Mouse (Mus musculus) heart, adult 8-10 months (tissue): ENCODE measurements around the gene Tnrc6c. TPM values are rescaled to one million over a fixed set of nuclear protein-coding genes. Genes with fewer than 3 reads are reported as not detected.

Experiments
- DNase-seq: peaks from one replicate; pipeline ENCODE4 v3.0.0; 2022; ENCODE audit warnings: low spot score
- total RNA-seq, 4 experiments: library from RNA; stranded (reverse); gene quantifications; 2 replicates each; pipeline ENCODE4 v1.2.4; 2022

Gene Tnrc6c
- total RNA-seq, 4 experiments from 2014 or later = 27.0 to 32.1 (median 29.7) TPM

DNA sequence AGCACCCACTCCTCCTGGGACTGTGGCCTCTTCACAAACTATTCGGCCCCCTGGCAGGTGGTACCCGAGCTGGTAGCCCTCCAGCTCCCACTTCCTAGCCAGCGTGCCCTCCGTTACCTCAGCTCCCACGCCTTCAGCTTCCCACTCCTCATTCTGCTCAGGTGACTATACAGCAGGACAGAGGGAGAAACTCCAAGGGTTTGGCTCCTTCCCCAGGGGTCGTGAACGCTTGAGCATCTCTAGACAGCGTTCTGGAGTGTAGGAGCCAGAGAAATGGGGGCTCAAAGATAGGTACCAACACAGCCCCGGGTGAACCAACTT is 137.3 kb downstream of the Tnrc6c start:
- DNase-seq = no peak

DNA sequence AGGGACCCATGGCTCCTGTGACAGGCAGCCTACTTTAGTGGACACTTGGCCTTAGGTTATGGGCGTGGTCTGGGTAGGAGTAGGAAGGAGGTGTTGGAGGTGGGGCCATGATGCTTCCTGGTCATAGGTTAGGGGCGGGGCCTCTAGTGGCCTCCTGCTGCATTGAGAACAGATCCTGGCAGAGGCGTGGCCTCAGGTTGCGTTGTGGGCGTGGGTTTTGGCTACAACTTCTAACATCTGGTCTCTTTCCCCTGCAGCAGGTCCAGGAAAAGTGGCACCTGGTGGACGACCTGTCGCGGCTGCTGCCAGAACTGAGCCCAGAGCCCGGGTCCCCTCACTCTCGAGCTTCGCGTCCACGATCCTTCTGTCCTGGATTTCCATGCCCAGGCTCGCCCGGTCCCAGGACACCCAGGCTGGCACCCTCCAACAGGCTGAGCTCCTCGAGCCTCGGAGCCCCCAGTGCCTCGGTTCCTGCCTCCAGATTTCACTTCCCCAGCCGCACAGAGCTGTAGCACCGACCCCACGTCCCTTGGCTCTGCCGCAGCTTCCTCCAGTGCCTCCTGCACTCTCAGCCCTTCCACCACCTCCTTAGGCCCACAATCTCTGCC is 138.3 kb downstream of the Tnrc6c start:
- no peak for DNase-seq

DNA sequence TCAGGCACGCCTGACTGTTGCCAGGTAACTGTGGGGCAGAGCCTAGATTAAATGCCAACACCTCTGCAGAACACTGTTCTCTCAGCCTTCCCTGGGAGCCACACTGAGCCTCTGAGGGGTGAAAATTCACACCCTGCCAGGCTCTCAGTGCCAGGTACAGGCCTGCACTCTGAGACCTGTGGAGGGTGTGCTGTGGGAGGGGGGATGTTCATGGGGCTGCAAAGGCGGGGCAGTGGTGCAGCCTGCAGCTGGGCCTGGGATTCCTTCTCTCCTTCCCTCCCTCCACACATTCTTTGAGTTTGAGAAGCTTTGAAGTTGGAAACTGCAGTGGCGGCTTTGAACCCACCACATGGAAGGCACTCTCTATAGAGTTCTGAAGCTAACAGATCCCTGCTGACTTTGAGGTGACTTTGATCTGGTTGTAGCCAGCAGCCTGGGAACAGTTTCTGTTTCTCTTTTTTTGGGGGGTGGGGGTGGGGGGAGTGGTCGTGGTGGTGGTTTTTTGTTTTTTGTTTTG is 140.0 kb downstream of the Tnrc6c start:
- DNase-seq = no peak

DNA sequence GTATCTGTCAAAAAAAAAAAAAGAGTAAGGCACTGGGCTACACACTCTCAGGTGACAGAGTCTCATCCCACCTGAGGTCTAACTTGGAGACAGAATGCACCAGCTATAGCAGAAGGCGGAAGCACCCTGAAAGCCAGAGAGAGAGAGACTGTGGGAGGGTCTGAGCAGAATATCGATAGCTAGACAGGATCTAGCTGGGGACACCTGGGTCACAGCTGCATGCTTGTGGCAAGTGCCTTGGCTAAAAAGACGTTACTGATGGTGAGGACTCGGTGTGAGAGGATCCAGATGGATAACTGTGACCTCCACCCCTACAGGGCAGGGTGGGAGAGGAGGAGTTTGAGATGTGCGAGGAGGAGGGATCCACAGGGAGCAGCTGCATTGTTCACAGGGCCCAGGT is 142.9 kb downstream of the Tnrc6c start:
- no peak for DNase-seq

DNA sequence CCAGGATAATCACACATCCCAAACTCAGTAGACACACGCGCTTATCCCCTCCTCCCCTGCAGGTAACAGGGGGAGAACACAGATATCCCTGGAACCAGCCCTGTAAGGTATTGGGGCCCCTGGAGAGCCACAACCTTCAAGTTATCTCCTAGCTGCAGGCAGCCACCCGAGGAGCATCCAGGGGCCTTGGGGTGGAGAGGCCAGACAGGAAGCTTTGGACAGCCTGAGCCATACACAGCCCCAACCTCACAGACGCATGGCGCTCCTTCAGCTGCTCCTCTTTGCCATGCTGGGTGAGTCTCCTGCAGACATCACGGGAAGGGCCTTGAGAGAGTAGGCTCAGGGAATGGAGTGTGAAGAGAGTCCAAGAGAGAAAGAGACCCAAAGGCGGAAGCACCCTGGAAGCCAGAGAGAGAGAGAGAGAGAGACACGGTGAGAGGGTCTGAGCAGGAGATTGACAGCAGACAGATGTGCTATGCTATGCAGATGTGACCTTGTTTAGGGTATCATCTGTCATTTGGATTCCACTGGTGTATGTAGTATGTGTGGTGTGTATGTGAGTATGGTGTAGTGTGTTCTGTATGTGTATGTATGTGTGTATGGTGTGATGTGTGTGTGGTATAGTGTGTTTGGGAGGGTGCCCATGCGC is 143.5 kb downstream of the Tnrc6c start, which contains the start of gene 6030468B19Rik:
Gene 6030468B19Rik, plus strand, starts transcription at position 150 of the 649 bp plus-strand sequence.
- DNase-seq = no peak

DNA sequence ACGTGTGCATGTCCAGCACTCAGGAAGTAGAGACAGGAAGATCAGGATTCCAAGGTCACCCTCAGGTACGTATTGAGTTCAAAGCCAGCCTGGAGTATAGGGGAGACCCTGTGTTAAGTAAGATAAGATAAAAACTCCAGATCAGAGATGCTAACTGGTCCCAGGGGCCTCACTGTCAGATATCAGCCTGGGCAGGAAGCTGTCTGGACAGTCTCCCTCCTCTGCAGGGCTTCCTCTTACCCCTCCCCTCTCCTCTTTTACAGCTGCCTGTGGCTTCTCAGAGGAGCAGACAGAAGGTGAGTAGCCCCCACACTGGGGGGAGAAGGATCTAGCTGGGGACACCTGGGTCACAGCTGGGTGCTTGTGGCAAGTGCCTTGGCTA is 144.1 kb downstream of the Tnrc6c start:
- no peak for DNase-seq

DNA sequence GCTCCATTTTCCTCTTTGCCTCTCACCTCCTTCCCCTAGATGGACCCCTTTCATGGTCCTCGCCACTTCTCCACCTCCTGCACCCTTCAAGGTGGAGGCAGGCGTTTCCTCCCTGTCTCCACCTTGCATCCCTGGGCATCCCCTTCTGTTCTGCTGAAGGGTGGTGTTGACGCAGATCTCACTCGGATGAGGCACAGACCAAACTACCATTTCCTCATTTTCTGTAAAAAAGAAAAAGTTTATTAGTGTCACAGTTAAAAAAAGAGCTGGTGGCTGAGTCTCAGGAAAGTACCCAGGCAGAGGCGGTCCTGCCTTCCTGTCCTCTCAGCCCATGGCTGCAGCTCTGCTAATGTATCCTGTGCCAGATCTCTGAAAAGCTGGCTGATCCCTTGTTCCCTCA is 145.1 kb downstream of the Tnrc6c start:
- no peak for DNase-seq

DNA sequence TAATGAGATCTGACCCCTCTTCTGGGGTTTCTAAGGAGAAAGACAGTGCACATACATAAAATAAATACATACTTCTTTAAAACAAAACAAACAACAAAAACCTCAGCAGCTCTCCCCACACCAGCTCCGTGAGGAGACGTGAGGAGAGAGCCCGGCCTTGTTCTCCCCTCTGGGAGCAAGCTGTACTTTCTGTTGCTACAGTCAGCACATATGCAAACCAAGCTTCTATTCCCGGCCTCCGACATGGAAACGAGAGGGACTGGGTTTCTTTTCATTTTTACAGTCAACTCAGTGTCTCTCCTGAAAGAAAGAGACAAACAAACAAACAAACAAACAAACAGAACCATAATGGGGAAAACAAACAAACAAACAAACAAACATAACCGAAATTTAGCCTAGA is 145.9 kb downstream of the Tnrc6c start:
- DNase-seq = no peak

DNA sequence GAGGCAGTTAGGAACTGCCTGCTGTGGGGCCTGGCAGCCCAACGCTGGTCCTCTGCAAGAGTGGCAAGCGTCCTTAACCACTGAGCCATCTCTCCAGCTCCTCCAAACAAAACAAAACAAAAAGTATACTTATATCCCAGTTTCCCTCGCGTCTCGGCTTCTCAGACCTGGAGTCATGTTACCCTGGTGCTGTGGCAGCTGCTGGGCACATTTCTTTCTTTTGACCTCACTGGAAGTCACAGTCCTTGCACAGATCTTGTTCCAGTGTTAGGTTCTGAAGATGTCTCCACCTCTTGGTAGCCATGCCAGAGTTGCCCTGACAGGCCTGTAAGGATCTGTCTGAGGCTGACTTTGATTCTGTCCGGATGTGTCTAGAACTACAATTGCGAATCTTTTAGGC is 147.6 kb downstream of the Tnrc6c start:
- no peak for DNase-seq

DNA sequence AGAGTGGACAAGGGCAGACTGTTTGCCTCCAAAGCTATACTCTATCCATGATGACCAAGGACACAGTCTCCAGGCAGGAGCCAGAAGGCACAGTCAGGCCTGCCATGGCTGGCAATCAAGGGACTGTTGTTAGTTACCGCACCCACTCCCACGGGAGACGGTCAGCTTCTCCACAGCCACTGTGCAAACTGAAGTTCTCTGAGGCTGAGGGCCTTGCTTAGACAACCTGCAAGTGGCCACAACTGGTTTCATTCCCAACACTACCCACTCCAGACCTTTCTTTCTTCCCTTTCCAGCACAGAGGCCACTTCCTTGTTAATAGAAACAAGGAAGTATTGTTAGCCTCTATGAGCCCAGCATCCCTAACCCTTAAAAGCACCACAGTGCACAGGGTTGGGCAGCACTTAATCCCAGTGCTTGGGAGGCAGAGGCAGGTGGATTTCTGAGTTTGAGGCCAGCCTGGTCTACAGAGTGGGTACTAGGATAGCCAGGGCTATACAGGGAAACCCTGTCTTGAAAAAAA is 149.1 kb downstream of the Tnrc6c start:
- DNase-seq = no peak

DNA sequence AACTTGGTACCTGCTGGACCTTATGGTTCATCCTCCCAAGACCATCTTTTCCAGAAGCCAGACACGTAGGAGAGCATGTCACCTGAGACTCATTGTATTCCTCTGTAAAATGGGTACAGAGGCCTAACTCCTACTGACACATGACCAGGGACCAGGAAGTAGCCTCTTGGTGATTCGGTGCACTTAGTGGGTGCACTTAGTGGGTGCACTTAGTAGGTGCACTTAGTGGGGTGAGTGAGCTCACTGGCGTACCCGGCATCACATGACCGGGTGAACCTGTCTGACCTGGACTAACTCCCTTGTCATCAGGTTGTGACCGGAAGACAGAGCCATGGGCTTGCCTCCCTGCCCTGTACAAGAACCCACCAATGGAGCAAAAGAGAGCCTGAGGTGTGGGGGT is 152.7 kb downstream of the Tnrc6c start:
- DNase-seq = no peak

DNA sequence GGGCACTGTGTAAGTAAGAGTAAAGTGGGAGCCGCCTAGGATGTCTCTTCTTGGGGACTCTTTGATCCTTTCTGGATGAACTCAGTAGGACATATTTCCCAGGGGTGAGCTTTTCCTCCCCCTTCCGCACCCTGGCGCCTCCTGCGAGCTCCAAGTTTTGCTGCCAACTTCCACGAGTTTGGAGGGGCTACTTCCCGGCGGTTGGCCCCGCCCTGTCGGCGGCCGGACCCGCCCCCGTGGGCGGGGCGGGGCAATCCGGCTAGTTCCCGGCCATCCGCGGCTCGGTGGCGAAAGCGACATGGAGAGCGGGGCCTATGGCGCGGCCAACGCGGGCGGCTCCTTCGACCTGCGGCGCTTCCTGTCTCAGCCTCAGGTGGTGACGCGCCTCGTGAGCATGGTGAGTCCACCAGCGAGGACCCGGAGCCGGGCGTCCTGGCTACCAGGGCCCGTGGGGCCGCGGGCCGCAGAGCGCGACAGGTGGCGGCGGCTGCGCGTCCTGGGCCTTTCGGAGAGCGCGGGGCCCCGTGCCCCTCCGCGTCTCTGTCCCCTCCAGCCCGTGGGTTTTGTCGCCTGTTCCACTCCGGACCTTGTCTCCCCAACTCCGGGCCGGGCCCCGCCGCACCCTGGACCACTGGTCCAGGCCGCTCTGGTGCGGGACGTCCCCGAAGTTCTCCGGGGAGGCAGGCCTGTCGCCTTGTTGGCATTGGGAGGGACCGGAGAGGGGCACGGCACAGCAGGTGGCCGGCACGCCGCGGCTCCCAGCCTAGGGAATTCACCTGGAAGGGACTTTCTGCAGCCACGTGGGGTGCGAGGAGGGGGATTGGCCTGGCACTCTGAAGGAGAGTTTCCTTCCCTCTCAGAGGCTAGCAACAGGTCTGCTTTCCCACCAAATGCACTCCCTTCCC is 155.6 kb downstream of the Tnrc6c start, which contains the start of the genes Gm20708 and Syngr2:
Gene Gm20708, plus strand, starts transcription at position 262 of the 905 bp plus-strand sequence.
Gene Syngr2, plus strand, starts transcription at position 262 of the 905 bp plus-strand sequence.
- peak; percentile 68 for DNase-seq

DNA sequence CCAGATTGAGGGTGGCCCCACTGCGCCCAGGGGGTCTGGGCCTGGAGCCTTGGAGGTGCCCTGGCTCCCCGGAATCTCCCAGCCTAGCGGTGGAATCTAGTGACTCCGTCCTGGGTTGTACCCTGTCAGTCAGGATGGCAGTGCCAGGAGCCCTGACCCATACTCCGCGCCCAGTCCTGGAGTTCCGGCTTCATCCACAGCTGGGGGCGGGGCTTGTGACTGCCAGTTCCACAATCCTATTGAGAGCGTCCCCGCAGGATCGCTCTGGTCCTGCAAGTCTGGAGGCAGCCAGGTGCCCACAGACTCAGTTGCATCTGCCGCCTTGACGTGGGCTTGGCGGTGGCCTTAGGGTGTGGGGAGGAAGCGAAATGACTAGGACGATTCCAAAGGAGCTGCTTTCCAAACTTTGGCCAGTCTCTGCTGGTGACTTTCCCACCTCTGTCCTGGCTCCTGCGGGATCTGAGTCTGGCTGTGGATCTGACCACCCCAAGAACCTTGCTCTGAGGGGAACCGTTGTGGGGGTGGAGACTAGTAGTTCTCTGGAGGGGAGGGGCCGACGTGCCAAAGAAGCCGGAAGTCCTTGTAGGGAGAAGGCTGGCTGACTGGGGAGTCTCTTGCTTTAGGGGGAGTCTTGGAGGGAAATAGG is 156.4 kb downstream of the Tnrc6c start:
- DNase-seq = peak; percentile 86

Other genes starting within 250 kb of the Tnrc6c start
- under 1 TPM in 1 of 4 experiments, not detected in 3; 0.11 TPM for gene Gm11733, start 169.9 kb upstream of the Tnrc6c start, total RNA-seq
- gene Tmc8, start 127.8 kb downstream of the Tnrc6c start, total RNA-seq = 1 to 10 TPM; 2.3 to 4.4 (median 3.6) TPM
- gene Tmc6, start 127.9 kb downstream of the Tnrc6c start, total RNA-seq = 10 to 100 TPM; 11.7 to 14.6 (median 12.8) TPM
- gene 6030468B19Rik, start 143.4 kb downstream of the Tnrc6c start, total RNA-seq = not detected
- 1 to 10 TPM in 2 of 4 experiments, under 1 TPM in 1, not detected in 1; 0.63 to 1.3 (median 1.2) TPM for gene Gm20708, start 155.4 kb downstream of the Tnrc6c start, total RNA-seq
- gene Syngr2, start 155.4 kb downstream of the Tnrc6c start, total RNA-seq = 100 to 1,000 TPM; 123 to 137 (median 131) TPM
- 1 to 10 TPM; 2.3 to 6.0 (median 4.9) TPM for gene Afmid, start 171.6 kb downstream of the Tnrc6c start, total RNA-seq
- 1 to 10 TPM in 3 of 4 experiments, under 1 TPM in 1; 0.78 to 3.2 (median 2.3) TPM for gene Tk1, start 171.8 kb downstream of the Tnrc6c start, total RNA-seq
- gene Birc5, start 195.0 kb downstream of the Tnrc6c start, total RNA-seq = under 1 TPM; 0.25 to 0.87 (median 0.67) TPM
- not detected for gene Tmem235, start 206.5 kb downstream of the Tnrc6c start, total RNA-seq
- gene Tha1, start 219.2 kb downstream of the Tnrc6c start, total RNA-seq = 10 to 100 TPM in 3 of 4 experiments, 1 to 10 TPM in 1; 9.0 to 11.3 (median 10.3) TPM